27 mouse cellular contexts compared by ENCODE assay signal in genomic region chr7:48762289-48762688, GRCm38 (mm10). TPM values are rescaled to one million over a fixed set of nuclear protein-coding genes. Genes with fewer than 3 reads are reported as not detected.
DNase-seq lines count a peak whose midpoint lies in the region; ATAC-seq lines count a peak whose summit lies in the region.
"Had no signal": no experiment of that assay in that cellular context is flagged by ENCODE, and none has a peak within 500 bp of the region (broad histone marks: within the 10 kb centered on the region; RNA-seq: fewer than 3 reads in every experiment).

No protein-coding gene starts in this region.

- H3K9ac ChIP-seq in heart, embryonic 12.5 days, result no peak overlapping the region
- no peak overlapping the region for H3K9ac ChIP-seq in intestine, embryonic 16.5 days (ENCODE audit: low read depth, low read length)
- H3K9ac ChIP-seq: embryonic facial prominence, embryonic 13.5 days; forebrain, embryonic 12.5 days; forebrain, embryonic 15.5 days; heart, embryonic 15.5 days; hindbrain, embryonic 13.5 days had no signal

- no peaks in the 10 kb centered on the region for H3K9me3 ChIP-seq in heart, embryonic 12.5 days (replicated peaks)
- H3K9me3 ChIP-seq in intestine, embryonic 16.5 days (ENCODE audit: control insufficient read depth, low read length), result no peaks in the 10 kb centered on the region
- no peaks in the 10 kb centered on the region for H3K9me3 ChIP-seq in limb, embryonic 10.5 days (replicated peaks)
- H3K9me3 ChIP-seq: embryonic facial prominence, embryonic 10.5 days; embryonic facial prominence, embryonic 13.5 days; forebrain, embryonic 12.5 days; forebrain, embryonic 15.5 days; heart, embryonic 15.5 days; hindbrain, embryonic 10.5 days; hindbrain, embryonic 13.5 days had no signal

- peak; percentile 40 for DNase-seq in heart, adult 11 months
- peak; percentile 70 for DNase-seq in gonadal fat pad, adult 2 months (ENCODE audit: low read depth)
- no peak for DNase-seq in kidney, postnatal 36 days
- no peak for DNase-seq in limb, embryonic 10.5 days (ENCODE audit: low spot score)
- DNase-seq: adrenal gland, adult 8-10 months; adrenal gland, postnatal 25 days; cerebellum, adult 11-12 months; cerebellum, adult 8-10 months; cerebellum, postnatal 10 days; cerebellum, postnatal 36 days; embryo, embryonic 11 days; gastrocnemius, postnatal 25 days; heart, postnatal 10 days; heart, postnatal 36 days had no signal

- no peaks in the 10 kb centered on the region for H3K27me3 ChIP-seq in heart, embryonic 12.5 days (replicated peaks)
- H3K27me3 ChIP-seq in intestine, embryonic 16.5 days (replicated peaks; ENCODE audit: control insufficient read depth, insufficient read depth, low read length), result no peaks in the 10 kb centered on the region
- H3K27me3 ChIP-seq in limb, embryonic 10.5 days (ENCODE audit: low read depth, poor library complexity, severe bottlenecking), result no peaks in the 10 kb centered on the region
- H3K27me3 ChIP-seq: embryonic facial prominence, embryonic 13.5 days; forebrain, embryonic 12.5 days; forebrain, embryonic 15.5 days; heart, embryonic 15.5 days had no signal

- peaks cover 4% of the 10 kb centered on the region; the same call in 1 of the 2 replicates for H3K4me1 ChIP-seq in heart, embryonic 12.5 days (replicated peaks)
- no peaks in the 10 kb centered on the region for H3K4me1 ChIP-seq in intestine, embryonic 16.5 days (ENCODE audit: control insufficient read depth, insufficient read depth, low read length)
- no peaks in the 10 kb centered on the region for H3K4me1 ChIP-seq in limb, embryonic 10.5 days
- H3K4me1 ChIP-seq: embryonic facial prominence, embryonic 13.5 days; forebrain, embryonic 12.5 days; forebrain, embryonic 15.5 days; heart, embryonic 15.5 days had no signal

- 60% methylated on average over 1 of the region's 1 CpGs for WGBS in heart, embryonic 12.5 days
- 29% methylated on average over 1 of the region's 1 CpGs for WGBS in intestine, embryonic 16.5 days
- 59% methylated on average over 1 of the region's 1 CpGs for WGBS in limb, embryonic 10.5 days

- H3K36me3 ChIP-seq in heart, embryonic 12.5 days, result no peaks in the 10 kb centered on the region
- no peaks in the 10 kb centered on the region for H3K36me3 ChIP-seq in intestine, embryonic 16.5 days (ENCODE audit: control insufficient read depth, insufficient read depth, low read length)
- H3K36me3 ChIP-seq in limb, embryonic 10.5 days, result no peaks in the 10 kb centered on the region
- H3K36me3 ChIP-seq: embryonic facial prominence, embryonic 10.5 days; embryonic facial prominence, embryonic 13.5 days; forebrain, embryonic 12.5 days; forebrain, embryonic 15.5 days; heart, embryonic 15.5 days; hindbrain, embryonic 10.5 days; hindbrain, embryonic 13.5 days had no signal

- H3K4me2 ChIP-seq in heart, embryonic 12.5 days, result no peak overlapping the region
- H3K4me2 ChIP-seq in intestine, embryonic 16.5 days (ENCODE audit: low read depth, low read length), result no peak overlapping the region
- H3K4me2 ChIP-seq: embryonic facial prominence, embryonic 13.5 days; forebrain, embryonic 12.5 days; forebrain, embryonic 15.5 days; heart, embryonic 11.5 days; heart, embryonic 15.5 days; hindbrain, embryonic 13.5 days had no signal

- no peak overlapping the region for H3K27ac ChIP-seq in heart, embryonic 12.5 days (ENCODE audit: poor library complexity, severe bottlenecking)
- H3K27ac ChIP-seq in intestine, embryonic 16.5 days (ENCODE audit: low read length), result no peak overlapping the region
- H3K27ac ChIP-seq in limb, embryonic 10.5 days, result no peak overlapping the region
- H3K27ac ChIP-seq: embryonic facial prominence, embryonic 10.5 days; embryonic facial prominence, embryonic 13.5 days; forebrain, embryonic 12.5 days; forebrain, embryonic 15.5 days; heart, embryonic 15.5 days; hindbrain, embryonic 10.5 days; hindbrain, embryonic 13.5 days had no signal

- no peak for ATAC-seq in heart, embryonic 12.5 days (ENCODE audit: insufficient number of reproducible peaks, low FRiP score)
- ATAC-seq in intestine, embryonic 16.5 days, result peak; percentile 76
- ATAC-seq: activated CD4-positive, CD25-positive, alpha-beta regulatory T cell, adult 4 months; forebrain, embryonic 15.5 days; hindbrain, embryonic 16.5 days had no signal

- no peak overlapping the region for H3K4me3 ChIP-seq in heart, embryonic 12.5 days
- H3K4me3 ChIP-seq in intestine, embryonic 16.5 days (ENCODE audit: low read length), result no peak overlapping the region
- no peak overlapping the region for H3K4me3 ChIP-seq in limb, embryonic 10.5 days
- H3K4me3 ChIP-seq: embryonic facial prominence, embryonic 10.5 days; embryonic facial prominence, embryonic 13.5 days; erythroblast, embryonic 14.5 days; forebrain, embryonic 12.5 days; forebrain, embryonic 15.5 days; heart, embryonic 15.5 days; hindbrain, embryonic 10.5 days; hindbrain, embryonic 13.5 days had no signal

RNA-seq across cellular contexts. Expression of gene Zdhhc13, which starts 26.5 kb away (rescaled TPM):
- polyA plus RNA-seq in heart, embryonic 12.5 days (2016; fragmentation: Nextera tagmentation; extraction: Ambion mirVana), result 36.1 and 41.9 TPM in 2 replicates
- polyA plus RNA-seq in gonadal fat pad, adult 2 months (2012; rRNA removed), result 10.4 and 10.9 TPM in 2 replicates
- polyA plus RNA-seq in intestine, embryonic 16.5 days (2015; fragmentation: Nextera tagmentation; extraction: Ambion mirVana), result 41.1 and 42.5 TPM in 2 replicates
- 27.0 and 31.1 TPM in 2 replicates for polyA plus RNA-seq in limb, embryonic 10.5 days (2016; fragmentation: Nextera tagmentation; extraction: Ambion mirVana)

Comparison
In these comparisons a context has a peak if more than half of its experiments do, and no peak if none do; other contexts are left out.
1. DNase-seq: peak in heart, adult 11 months (single experiment) and gonadal fat pad, adult 2 months (single experiment); none in kidney, postnatal 36 days (0 of 2) and limb, embryonic 10.5 days (single experiment).